Mouse (Mus musculus): ENCODE measurements around the gene Atf4.
A peak's percentile ranks its signal among the peaks of the same experiment; 100 is the strongest.

Gene Atf4

DNA sequence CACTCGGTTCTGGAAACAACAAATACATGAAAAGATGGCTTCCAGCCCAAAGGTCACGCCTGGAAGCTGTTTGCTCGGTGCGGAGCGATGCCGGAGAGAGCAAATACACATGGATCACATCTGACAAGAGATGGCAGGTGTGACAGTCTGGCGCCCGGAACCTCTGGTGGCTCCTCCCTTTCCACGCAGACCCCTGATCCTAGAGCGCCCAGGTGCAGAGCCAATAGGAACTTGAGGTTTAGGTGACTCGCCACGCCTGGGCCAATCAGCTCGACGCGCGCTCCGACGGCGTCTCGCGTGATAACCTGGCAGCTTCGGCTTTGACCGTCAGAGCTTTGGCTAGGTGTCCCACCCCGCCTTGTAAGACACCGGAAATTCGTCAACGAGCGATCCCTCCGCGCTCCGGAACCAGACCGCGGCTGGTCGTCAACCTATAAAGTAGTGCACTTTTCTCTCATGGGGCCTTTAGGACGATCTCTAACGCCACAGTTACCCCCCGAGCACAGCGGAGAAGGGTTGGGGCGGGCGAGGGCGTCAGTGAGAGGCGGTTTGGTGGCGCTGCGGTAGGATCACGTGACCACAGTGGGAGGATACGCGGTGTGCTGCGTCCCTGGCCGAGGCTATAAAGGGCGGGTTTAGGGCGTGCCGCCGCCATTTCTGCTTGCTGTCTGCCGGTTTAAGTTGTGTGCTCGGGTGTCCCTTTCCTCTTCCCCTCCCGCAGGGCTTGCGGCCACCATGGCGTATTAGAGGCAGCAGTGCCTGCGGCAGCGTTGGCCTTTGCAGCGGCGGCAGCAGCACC, at the start of gene Atf4:
Atf4 (plus strand) TSS at position 338 of the 799 bp plus-strand sequence.
- DNase-seq (ENCODE audit: low spot score), result peak; percentile 99

DNA sequence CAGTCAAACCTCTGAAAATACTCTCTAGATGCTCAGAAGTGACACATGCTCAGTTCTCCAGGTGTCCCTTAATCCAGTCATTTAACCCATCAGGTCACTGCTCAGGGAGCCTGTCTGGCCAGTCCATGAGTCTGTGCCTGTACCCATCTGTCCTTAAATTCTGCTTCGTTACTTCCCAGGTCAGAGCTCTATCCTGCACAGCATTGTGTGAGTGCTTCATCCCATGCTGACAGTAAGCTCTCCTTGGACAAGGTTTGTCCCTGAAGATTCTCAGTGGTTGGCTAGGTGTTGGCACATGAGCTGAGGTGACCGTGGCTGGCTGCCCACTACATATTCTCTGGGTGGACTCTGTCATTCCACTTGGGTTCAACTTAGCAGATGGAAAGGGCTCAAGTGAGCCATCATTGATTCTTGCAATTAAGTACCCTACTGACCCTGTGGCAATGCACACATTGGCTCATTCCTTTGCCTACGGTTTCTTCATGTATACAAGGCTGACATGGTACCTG, 48.9 kb upstream of the Atf4 start:
- DNase-seq (ENCODE audit: low spot score), result no peak

DNA sequence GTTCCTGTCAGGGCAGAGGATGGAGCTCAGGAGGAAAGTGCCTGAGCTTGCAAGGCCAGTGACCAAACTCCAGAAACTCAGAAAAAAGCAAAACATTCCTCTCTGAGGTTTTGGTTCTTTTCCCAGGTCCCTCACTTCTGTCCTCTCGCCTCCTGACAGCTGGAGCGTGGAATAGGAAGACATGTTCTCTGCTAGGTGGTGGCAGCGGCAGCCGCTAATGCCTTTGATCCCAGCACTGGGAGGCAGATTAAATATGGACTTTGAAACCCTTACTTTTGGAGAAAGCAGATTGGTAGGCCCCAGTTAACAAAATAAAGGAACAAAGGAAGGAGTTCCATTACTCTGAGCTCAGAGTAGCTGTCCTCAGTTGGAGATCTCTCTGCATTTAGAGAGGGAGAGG, 46.5 kb upstream of the Atf4 start:
- no peak for DNase-seq (ENCODE audit: low spot score)

DNA sequence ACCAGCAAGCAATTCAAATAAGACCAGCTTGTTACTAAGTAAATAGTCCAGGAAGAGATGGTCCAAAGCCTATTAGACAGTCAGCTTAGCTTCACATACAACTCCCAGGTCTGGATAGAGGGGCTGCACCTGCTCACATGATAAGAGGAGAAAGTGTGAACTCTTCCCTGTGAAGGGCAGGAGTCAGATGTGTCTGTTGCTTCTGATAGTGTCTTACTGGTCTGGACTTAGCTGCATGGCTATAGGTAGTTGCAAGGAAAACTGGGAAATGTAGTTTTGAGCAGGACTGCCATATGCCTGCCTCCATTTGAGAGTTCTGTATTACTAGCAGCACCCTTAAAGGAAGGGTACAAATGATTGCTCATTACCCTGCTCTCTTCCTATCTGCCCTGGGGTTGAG, 41.3 kb upstream of the Atf4 start:
- DNase-seq (ENCODE audit: low spot score), result no peak

DNA sequence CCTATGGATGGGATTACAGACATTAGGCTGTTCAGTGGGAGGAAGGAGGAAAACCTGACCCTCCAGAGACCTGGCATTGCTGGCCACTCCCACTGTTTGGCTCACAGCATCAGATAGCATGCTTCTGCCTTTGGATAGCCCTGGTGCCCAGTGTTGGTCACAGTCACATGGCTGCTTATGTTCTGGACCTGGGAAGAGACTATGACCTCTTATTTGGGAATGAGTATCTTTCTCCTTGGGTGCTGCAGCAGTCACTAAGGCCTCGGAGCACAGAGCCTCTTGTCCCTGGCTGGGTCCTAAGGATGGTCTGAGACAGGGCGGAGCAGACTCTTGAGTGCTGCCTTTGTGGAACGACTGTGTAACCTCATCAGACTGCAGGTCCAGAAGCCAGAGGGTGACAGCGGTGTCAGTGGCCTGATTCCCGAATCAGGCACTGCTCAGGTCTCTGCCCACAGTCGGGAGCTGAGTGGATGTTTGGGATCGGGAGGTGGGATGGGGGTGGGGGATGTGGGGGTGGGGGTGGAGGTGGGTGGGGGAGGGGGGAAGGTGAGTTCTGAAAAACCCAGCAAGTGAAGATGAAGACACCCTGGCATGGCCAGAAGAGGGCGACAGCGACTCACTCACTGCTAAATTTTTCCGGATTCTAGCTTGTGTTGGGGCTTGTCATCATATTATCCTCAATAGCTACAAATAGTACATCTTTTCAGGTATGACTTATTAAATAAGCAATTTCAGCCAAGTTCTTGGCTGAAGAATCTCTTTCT, 39.1 kb upstream of the Atf4 start:
- DNase-seq (ENCODE audit: low spot score), result peak; percentile 47

DNA sequence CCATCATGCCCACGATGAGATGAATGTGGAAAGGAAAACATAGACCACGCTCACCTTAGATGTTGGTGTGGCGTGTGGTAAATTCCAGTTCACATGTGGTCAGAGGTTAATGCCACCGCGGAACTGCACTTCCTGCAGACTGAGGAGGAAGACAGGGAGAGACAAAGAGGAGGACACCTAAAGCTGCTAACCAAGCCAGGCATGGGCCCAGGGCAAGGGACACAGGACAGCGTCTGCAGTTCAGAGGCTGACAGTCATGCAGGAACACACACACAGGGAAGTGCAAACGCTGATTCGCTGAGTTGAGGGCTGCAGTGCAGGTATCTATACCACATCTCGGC, 38.5 kb upstream of the Atf4 start:
- peak; percentile 9 for DNase-seq (ENCODE audit: low spot score)

DNA sequence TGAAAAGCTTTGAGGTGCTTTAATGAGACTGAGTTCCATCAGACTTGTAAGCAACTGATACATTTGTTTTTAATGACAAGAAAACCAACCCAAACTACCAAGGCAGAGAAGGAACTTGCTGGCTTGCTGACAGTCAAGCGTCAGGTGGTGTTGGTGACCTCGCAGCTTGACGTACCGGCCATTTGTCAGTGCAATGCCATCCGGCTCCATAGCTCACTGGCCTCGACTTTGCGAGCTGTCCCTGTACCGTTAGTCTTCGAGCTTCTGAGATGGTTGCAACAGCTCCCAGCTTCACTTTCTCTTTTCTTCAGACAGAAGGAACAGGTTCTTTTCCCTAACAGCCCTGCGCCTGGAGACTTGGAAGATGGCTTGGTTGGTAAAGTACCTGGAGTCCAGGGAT, 37.5 kb upstream of the Atf4 start:
- DNase-seq (ENCODE audit: low spot score), result no peak

DNA sequence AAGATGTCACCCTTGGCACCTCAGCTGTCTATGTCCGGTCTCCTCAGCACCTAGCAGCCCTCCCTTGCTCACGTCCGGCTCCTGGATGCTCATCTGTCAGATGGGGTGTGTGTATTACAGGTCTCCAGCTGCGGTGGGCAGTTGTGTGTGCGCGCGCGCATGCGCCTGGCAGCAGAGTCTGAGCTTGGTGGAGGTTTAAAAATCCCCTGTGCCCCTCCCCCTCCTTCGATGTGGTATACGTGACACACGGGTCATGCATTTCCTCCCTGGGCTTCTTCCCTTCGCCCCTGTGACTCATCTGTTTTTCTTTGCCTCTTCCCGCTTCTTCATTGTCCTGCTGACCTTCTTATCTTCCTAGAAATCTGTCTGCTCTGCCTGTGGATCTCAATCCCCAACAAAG, 35.8 kb upstream of the Atf4 start:
- DNase-seq (ENCODE audit: low spot score), result peak; percentile 69

DNA sequence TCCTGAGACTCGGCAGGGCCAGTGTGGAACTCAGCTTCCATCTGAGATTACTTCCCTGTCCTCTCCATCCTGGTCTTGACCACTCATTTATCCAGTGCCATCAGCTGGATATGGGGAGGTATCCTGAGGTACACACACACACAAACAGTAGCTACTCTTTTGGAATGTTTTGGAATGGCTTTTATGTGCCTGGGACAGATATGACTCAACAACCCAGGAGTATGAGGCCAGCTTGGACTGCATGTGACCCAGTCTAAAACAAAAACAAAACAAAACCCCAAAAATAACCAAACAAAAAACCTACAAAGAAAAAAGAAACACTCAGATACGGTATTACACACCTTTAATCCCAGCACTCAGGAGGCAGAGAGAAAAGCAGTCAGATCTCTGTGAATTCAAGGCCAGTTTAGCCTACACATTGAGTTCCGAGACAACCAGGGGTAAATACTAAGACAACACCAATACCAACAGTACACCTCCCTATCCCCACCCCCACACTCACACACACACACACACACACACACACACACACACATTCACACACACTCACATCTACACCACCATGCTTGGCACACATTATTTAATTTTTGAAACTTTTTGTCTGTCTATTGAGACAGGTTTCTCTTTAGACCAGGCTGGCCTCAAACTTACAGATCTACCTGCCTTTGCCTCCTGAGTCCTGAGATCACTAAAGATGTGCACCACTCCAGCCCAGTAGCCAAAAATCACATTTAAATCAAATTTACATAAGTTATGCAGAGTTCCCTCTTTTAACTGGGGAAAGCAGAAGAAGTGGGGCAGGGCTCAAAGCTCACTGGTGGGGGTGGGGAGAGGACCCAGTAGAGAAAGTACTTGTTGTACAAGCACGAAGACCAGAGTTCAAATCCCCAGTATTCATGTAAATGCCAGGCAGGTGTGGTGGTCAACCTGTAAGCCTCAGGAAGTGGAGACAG, 35.0 kb upstream of the Atf4 start:
- DNase-seq (ENCODE audit: low spot score), result no peak

DNA sequence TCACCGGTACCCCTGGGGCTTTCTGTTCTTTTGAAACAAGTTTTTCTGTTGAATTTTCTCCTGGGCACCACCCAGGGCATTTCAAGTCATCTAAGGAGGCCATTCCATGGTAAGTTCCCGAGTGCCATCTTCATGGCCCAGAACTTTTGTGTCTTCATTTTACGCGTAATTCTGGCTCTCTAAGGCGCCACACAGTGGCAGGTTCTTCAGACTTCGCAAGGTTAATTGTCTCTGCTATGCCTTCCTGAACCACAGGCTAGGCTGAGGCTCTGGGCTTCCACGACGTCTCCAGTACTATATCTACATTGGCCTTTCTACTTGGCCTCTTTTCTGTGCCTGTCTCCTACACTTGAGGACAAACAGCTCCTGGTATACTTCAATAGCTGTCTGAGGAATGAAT, 34.0 kb upstream of the Atf4 start:
- no peak for DNase-seq (ENCODE audit: low spot score)

DNA sequence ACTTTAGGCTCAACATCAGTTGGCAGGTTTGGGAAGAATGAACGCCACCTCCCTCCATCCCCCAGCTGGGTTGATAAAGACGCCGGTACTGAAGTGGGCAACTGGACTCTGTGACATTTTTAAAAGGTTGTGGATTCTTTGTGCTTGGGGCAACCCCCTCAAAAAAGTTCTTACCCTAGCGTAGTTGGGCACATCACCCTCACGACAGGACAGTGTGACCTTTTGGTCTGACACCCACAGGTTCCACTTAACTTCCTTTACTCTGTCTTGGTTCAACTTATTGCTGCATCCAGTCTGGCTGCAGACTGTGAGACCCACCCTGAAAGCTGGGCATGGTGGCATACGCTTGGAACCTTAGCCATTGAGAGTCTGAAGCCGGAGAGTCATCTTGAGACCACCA, 31.2 kb upstream of the Atf4 start:
- no peak for DNase-seq (ENCODE audit: low spot score)

DNA sequence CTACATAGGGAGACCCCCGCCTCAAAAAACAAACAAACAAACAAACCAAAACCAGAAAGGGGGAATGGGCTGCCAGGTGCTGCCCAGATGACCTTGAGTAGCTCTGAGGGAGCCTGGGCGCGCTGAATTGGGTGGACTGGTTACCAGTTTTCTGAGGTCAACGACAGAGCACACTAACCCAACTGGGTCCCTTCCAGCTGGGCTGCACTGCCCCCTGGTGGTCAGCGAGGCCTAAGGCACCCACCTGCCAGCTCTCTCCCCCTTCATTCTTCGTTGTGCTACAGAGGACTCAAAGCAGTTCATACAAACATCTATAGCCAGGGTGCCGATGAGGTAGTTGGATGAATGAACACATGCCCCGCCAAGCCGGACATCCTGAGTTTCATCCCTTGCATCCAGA, 29.8 kb upstream of the Atf4 start:
- DNase-seq (ENCODE audit: low spot score), result peak; percentile 80

DNA sequence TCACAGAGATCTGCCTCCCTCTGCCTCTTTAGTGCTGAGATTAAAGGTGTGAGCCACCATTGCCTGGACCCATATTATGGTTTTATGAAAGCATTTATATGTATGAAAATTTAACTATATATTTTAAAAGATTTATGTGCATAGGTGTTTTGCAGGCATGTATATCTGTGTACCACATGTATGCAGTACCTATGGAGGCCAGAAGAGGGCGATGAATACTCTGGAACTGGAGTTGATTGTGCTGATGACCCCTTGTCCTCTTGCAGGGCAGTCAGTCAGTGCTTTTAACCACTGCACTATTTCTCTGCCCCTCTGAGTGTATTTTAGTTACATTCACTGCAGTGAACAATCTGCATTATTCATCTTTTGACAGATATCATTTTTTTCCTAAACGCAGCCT, 29.2 kb upstream of the Atf4 start:
- DNase-seq (ENCODE audit: low spot score), result peak; percentile 46

DNA sequence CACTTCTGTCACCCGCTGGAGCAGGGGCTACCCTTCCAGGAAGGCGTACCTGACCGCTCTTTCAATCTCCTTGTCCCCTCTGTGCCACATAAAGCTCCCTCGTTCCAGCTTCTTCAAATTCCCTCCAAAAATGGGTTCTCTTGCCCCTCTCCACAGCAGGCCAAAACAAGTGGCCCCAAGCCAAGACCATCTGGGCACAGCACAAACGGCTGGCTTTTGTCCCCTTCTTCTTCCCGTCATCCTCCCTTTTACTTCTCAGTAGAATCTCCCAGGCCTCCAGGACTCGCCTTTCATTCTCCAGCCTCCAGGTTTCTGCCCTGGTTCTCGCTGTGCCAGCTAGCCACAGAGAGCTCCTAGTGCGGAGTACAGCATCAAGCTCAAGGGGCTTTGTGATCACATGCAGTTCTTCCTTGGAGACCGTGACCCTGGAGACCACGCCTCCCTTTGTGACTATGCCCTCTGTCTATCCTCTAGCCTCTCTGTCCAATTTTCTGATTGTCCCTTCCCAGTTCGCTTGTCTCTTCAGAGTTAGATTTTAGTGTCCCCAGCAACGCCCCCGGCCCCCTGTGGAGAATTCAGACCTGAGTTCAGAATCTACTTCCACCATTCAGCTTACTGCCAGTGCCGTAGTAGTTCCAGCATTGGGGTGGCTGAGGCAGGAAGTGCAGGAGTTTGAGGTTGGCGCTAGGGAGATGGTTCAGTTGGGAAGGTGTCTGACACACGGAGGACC, 26.7 kb upstream of the Atf4 start:
- no peak for DNase-seq (ENCODE audit: low spot score)

DNA sequence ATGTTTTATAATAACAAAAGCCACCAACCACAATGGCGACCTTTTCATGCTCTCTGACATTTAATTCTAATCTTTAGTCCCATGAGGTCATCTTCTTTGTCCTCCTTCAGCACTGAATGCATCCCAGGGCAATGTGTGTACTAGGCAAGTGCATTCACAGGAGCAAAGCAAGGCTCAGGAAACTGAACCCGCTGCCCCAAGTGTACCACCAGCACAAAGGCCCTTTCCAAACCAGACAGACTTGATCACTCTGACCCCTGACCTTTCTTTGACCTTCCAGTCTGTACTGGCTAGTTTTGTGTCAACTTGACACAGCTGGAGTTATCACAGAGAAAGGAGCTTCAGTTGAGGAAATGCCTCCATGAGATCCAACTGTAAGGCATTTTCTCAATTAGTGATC, 22.7 kb upstream of the Atf4 start:
- DNase-seq (ENCODE audit: low spot score), result no peak

DNA sequence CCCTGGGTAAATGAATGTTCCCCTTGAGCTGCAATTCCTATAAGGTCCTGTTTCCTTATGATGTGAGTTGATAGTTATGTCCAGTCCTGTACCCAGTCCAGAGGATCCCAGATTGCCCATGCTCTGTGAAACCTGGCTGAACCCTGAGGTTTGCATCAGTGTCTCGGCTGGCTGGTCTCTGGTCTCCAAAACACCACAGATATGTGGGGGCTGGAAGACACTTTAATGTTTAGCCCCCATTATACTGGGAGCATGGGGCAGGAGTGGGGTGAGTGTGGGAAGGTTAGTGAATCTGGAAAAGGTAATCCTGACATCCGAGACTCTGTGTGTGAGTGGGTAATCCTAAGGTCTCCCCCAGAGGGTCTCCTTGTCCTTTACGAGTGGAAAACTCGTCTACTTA, 21.9 kb upstream of the Atf4 start:
- DNase-seq (ENCODE audit: low spot score), result no peak

DNA sequence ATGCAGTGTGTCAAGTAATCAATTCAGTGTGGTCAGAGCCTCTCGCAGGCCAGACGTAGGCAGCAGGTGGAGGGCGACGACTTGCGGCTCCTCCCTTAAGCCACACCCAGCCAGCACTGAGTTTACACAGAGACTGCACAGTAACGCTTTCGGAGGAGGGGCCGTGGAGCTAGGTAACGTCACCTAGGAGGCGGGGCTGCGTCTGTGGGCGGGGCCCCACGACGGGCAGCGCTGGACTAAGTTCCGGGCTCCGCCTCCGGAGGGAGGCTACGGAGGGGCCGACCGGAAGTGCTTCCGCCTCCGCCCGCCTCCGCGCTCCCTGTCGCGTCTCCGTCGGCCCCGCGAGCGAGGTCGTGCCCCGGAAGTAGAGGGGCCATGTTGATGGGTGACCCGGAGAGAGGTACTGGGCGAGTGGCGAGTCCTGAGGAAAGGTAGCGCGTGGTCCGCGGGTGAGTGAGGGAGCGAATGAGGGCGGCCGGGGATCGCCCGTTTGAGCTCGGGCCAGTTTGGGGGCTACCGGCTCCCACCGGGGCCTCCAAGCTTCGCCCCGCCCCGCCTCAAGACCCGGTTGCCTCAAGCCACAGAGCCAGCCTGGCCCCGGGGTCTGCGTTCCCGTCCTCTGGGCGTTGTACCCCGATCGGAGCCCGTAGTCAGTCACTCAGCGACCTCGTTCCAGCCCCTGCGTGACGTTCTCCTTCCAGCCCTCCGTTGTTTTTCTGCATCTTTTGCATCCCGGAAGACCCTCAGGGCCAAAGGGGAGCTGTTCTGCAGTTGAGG, 21.1 kb upstream of the Atf4 start, which contains the start of gene Mief1:
Mief1 (plus strand) TSS at position 286 of the 777 bp plus-strand sequence.
- peak; percentile 99 for DNase-seq (ENCODE audit: low spot score)

DNA sequence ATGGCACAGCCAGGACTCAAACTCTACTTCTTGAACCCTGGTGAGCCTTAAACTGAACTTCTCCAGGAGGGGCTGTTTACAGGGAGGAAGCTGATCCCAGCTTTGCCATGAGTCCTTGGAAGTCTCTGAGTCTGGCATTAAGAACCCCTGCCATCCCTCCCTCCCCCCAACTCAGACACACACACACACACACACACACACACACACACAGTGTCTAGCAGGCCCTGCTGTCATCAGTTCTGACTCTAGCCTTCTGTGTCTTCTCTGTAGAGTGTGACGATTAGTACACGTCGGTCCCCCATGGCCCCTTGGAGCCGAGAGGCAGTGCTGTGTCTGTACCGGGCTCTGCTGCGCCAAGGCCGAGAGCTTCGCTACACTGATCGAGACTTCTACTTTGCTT, 19.4 kb upstream of the Atf4 start, which contains the start of gene AC140267.1:
AC140267.1 (plus strand) TSS at position 301 of the 400 bp plus-strand sequence.
- DNase-seq (ENCODE audit: low spot score), result no peak

DNA sequence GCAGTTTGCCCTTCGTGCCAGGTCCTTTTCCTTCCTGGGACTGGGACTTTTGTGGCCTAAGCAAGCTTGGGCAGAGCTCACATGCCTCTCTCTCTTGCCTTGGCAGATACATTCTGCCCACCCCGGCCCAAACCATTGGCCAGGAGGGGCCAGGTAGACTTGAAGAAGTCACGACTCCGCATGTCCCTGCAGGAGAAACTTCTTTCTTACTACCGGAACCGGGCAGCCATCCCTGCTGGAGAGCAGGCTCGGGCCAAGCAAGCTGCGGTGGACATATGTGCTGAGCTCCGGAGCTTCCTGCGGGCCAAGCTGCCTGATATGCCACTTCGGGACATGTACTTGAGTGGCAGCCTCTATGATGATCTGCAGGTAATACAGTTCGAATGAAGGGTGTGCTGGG, 6.8 kb upstream of the Atf4 start:
- DNase-seq (ENCODE audit: low spot score), result no peak

DNA sequence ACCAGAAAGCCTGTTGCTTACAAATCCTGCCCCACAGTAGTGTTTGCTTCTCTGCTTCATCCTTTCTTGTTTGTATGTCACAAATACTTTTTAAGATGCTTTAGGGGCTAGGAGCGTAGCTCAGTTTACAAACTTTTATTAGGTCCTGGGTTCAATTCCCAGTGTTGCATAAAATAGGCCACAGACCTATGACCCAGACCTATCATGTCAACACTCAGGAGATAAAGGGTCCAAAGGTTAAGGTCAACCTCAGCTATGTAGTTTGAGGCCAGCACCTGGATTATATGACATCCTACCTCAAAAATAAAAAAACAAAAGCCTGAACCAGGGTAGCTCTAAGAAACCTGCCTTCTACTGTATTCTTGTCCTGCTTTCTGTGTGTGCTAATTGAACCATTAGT, 6.4 kb upstream of the Atf4 start:
- no peak for DNase-seq (ENCODE audit: low spot score)

DNA sequence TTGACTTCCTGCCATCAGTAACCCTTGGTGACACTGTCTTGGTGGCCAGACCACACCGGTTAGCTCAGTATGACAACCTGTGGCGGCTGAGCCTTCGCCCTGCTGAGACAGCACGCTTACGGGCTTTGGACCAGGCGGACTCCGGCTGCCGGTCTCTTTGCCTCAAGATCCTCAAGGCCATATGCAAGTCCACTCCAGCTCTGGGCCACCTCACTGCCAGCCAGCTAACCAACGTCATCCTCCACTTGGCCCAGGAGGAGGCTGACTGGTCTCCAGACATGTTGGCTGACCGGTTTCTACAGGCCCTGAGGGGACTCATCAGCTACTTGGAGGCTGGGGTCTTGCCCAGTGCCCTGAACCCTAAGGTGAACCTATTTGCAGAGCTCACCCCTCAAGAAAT, 5.3 kb upstream of the Atf4 start:
- DNase-seq (ENCODE audit: low spot score), result no peak

Data from T-cell, adult 2 months (primary cell).